Mouse (Mus musculus) CH12.LX (cell line): ENCODE data around the gene C9orf72. TPM values are rescaled to one million over a fixed set of nuclear protein-coding genes. Genes with fewer than 3 reads are reported as not detected.

ENCODE experiments used
- DNase-seq: peaks from one replicate; pipeline ENCODE4 v3.0.0-alpha.2; 2013; ENCODE audit errors: extremely low read depth
- H3K27ac ChIP-seq: 2 replicates; pipeline ENCODE4 v1.5.1; 2012; ENCODE audit warnings: low read depth, mild to moderate bottlenecking, control low read depth, moderate library complexity; ENCODE audit not compliant: insufficient read depth
- H3K27me3 ChIP-seq: replicated peaks from 2 replicates; pipeline ENCODE3; 2012; ENCODE audit warnings: inconsistent platforms
- H3K36me3 ChIP-seq, 2 experiments: replicated peaks in 1 of 2; 2 replicates each; pipeline versions ENCODE3 to v1.6.1; 2012; ENCODE audit warnings: inconsistent platforms in 1 of 2, low read length in 1 of 2, mild to moderate bottlenecking in 1 of 2, mixed read lengths in 1 of 2, moderate library complexity in 1 of 2; ENCODE audit not compliant: control insufficient read depth in 1 of 2, insufficient read depth in 1 of 2
- H3K4me1 ChIP-seq, 2 experiments: 2 replicates each; pipeline ENCODE4 v1.6.1; 2012; ENCODE audit warnings: inconsistent platforms in 1 of 2, moderate library complexity in 1 of 2; ENCODE audit not compliant: insufficient read depth in 2 of 2, control insufficient read depth in 1 of 2
- H3K4me2 ChIP-seq: 2 replicates; pipeline ENCODE4 v1.6.1; 2012; ENCODE audit warnings: low read depth, mild to moderate bottlenecking, control low read depth; ENCODE audit not compliant: poor library complexity, insufficient read depth, severe bottlenecking
- H3K4me3 ChIP-seq, 3 experiments: fragments of 150-350 bp in 1 of 3; sonication (generic) in 1 of 3; replicated peaks in 1 of 3; 2 replicates each; pipeline versions ENCODE3 to v1.5.1; 2011 to 2012; ENCODE audit warnings: low read depth in 2 of 3, low read length in 2 of 3, mild to moderate bottlenecking in 2 of 3, moderate library complexity in 2 of 3, control low read depth in 1 of 3, improper control_type of control experiment in 1 of 3, inconsistent platforms in 1 of 3, mixed read lengths in 1 of 3; ENCODE audit not compliant: poor library complexity in 1 of 3
- H3K79me2 ChIP-seq: replicated peaks from 2 replicates; pipeline ENCODE4 v1.6.1; 2012; ENCODE audit warnings: mild to moderate bottlenecking, moderate library complexity; ENCODE audit not compliant: control insufficient read depth, poor library complexity, insufficient read depth, severe bottlenecking; ENCODE audit errors: extremely low read depth
- H3K9ac ChIP-seq: 2 replicates; pipeline ENCODE4 v1.6.1; 2012; ENCODE audit warnings: low read depth, mild to moderate bottlenecking, control low read depth, moderate library complexity; ENCODE audit not compliant: insufficient read depth
- H3K9me3 ChIP-seq: replicated peaks from 2 replicates; pipeline ENCODE3; 2012; ENCODE audit warnings: low read length, inconsistent platforms, mixed read lengths
- CHD1 ChIP-seq: IDR thresholded peaks from 2 replicates; pipeline ENCODE4 v1.6.1; 2012; ENCODE audit warnings: low read depth, low read length, improper control_type of control experiment, inconsistent platforms
- CTCF ChIP-seq, 2 experiments: IDR thresholded peaks in 1 of 2; conservative IDR thresholded peaks in 1 of 2; 2 replicates each; pipeline ENCODE4 v1.5.1; 2011 to 2012; ENCODE audit warnings: low read depth in 2 of 2, low read length in 2 of 2, improper control_type of control experiment in 1 of 2, inconsistent platforms in 1 of 2, mild to moderate bottlenecking in 1 of 2, moderate library complexity in 1 of 2
- ELF1 ChIP-seq: IDR thresholded peaks from 2 replicates; pipeline ENCODE4 v1.6.1; 2014; ENCODE audit warnings: low read depth, mild to moderate bottlenecking, inconsistent platforms, low read length, improper control_type of control experiment
- EP300 ChIP-seq: IDR thresholded peaks from 2 replicates; pipeline ENCODE4 v1.6.1; 2011; ENCODE audit warnings: low read length, improper control_type of control experiment
- GABPA ChIP-seq: IDR thresholded peaks from 2 replicates; pipeline ENCODE4 v1.6.1; 2012; ENCODE audit warnings: low read depth, low read length, improper control_type of control experiment, inconsistent platforms; ENCODE audit not compliant: insufficient replicate concordance
- IRF4 ChIP-seq: IDR thresholded peaks from 2 replicates; pipeline ENCODE4 v1.6.1; 2014; ENCODE audit warnings: low read depth, mild to moderate bottlenecking, inconsistent platforms, low read length, improper control_type of control experiment
- JUN ChIP-seq: IDR thresholded peaks from 2 replicates; pipeline ENCODE4 v1.6.1; 2011; ENCODE audit warnings: low read depth, mild to moderate bottlenecking, low read length, improper control_type of control experiment, moderate library complexity; ENCODE audit not compliant: insufficient read depth
- JUND ChIP-seq: conservative IDR thresholded peaks from 2 replicates; pipeline ENCODE4 v1.6.1; 2011; ENCODE audit warnings: low read depth, low read length, improper control_type of control experiment
- KAT2A ChIP-seq: IDR thresholded peaks from 2 replicates; pipeline ENCODE4 v1.6.1; 2012; ENCODE audit warnings: low read length, improper control_type of control experiment, inconsistent platforms; ENCODE audit not compliant: insufficient replicate concordance
- MAFK ChIP-seq: IDR thresholded peaks from 2 replicates; pipeline ENCODE4 v1.6.1; 2011; ENCODE audit warnings: low read length, improper control_type of control experiment; ENCODE audit not compliant: insufficient replicate concordance
- MAX ChIP-seq: IDR thresholded peaks from 2 replicates; pipeline ENCODE4 v1.6.1; 2011; ENCODE audit warnings: low read length, improper control_type of control experiment
- MEF2A ChIP-seq: IDR thresholded peaks from 2 replicates; pipeline ENCODE4 v1.6.1; 2014; ENCODE audit warnings: low read depth, mild to moderate bottlenecking, inconsistent platforms, low read length, improper control_type of control experiment, borderline replicate concordance
- MXI1 ChIP-seq: IDR thresholded peaks from 2 replicates; pipeline ENCODE4 v1.6.1; 2011; ENCODE audit warnings: mild to moderate bottlenecking, low read depth, low read length, improper control_type of control experiment
- NELFE ChIP-seq: IDR thresholded peaks from 2 replicates; pipeline ENCODE4 v1.6.1; 2011; ENCODE audit warnings: low read depth, low read length, improper control_type of control experiment
- POLR2AphosphoS2 ChIP-seq: IDR thresholded peaks from 2 replicates; pipeline ENCODE4 v1.6.1; 2011; ENCODE audit warnings: low read depth, low read length, improper control_type of control experiment
- RCOR1 ChIP-seq: conservative IDR thresholded peaks from 2 replicates; pipeline ENCODE4 v1.6.1; 2012; ENCODE audit warnings: low read depth, mild to moderate bottlenecking, inconsistent platforms, low read length, improper control_type of control experiment
- USF1 ChIP-seq: IDR thresholded peaks from 2 replicates; pipeline ENCODE4 v1.6.1; 2014; ENCODE audit warnings: low read depth, mild to moderate bottlenecking, inconsistent platforms, low read length, improper control_type of control experiment
- ZKSCAN1 ChIP-seq: IDR thresholded peaks from 2 replicates; pipeline ENCODE4 v1.6.1; 2012; ENCODE audit warnings: low read depth, inconsistent platforms, low read length, improper control_type of control experiment, borderline replicate concordance
- dilution Hi-C: fragments of 300-500 bp; cut with MboI; formaldehyde crosslinking; loops from 2 replicates; pipeline ENCODE4 v1.14.3; 2020; ENCODE audit warnings: low sequenced_read_pairs; ENCODE audit not compliant: extremely low pct_unique_long_range_greater_than_20kb, extremely low pct_ligation_motif_present
- in situ Hi-C: fragments of 300-500 bp; cut with MboI; formaldehyde crosslinking; loops from 3 replicates; pipeline ENCODE4 v1.14.3; 2019; ENCODE audit warnings: low sequenced_read_pairs, low pct_ligation_motif_present, low pct_unique_long_range_greater_than_20kb, mixed read lengths
- polyA plus RNA-seq: library from polyadenylated mRNA; unstranded; fragments of >175 nt; gene quantifications from 2 replicates; pipeline ENCODE4 v1.2.1, GENCODE M21; 2012; ENCODE audit warnings: low read depth; ENCODE audit not compliant: insufficient read length
- total RNA-seq, 2 experiments: library from RNA; depleted of rRNA; stranded (reverse); fragments of 300-350 nt in 1 of 2; fragments of >200 nt in 1 of 2; gene quantifications; 2 replicates each; pipeline ENCODE4 v1.2.3; 2012 to 2014

The C9orf72 gene
- total and polyA plus RNA-seq, 3 experiments = 15.4 to 58.2 (median 49.7) TPM

- TF ChIP-seq JUND (no peak), ELF1 (peak; percentile 60; the same call in 1 of the 2 replicates), CHD1 (0 out of 2 replicates have a peak, but pooled peaks have one; percentile 65), MAFK (no peak)
These were observed 70.6 kb downstream of the C9orf72 start (continued) for GRCm38 (mm10) chr4:35155132-35155922.

- peaks cover 10% of the 10 kb centered on the region for H3K79me2 ChIP-seq
- TF ChIP-seq IRF4 = no peak
- TF ChIP-seq MAFK = no peak
- no peak for TF ChIP-seq MXI1
- TF ChIP-seq JUN = no peak
- TF ChIP-seq MAX = no peak
- no peak for TF ChIP-seq POLR2AphosphoS2
- TF ChIP-seq CTCF (conservative IDR thresholded peaks at IDR 0.05 in 1 of 2, IDR thresholded peaks at IDR 0.05 in 1 of 2; ENCODE audit: low read depth in 2 of 2, low read length in 2 of 2) = no peak
- no peak for TF ChIP-seq ZKSCAN1
- TF ChIP-seq EP300 = no peak
- no peak for TF ChIP-seq NELFE
- TF ChIP-seq CHD1 = no peak
- dilution Hi-C loops (no loop called here), in situ Hi-C loops (loop anchor here (10.0 kb wide), 1 partner anchor 169 kb away; no protein-coding TSS in a partner anchor)
- peaks cover 0 to 7% of the 10 kb centered on the region in 2 experiments for H3K36me3 ChIP-seq
- peaks cover 5 to 30% of the 10 kb centered on the region in 2 experiments; a peak in 3 of 4 replicates for H3K4me1 ChIP-seq
- no peaks in the 10 kb centered on the region for H3K9me3 ChIP-seq
- no peak for DNase-seq
- H3K4me2 ChIP-seq = no peak overlapping the region
- H3K9ac ChIP-seq = no peak overlapping the region
- no peaks in the 10 kb centered on the region for H3K27me3 ChIP-seq
- no peak overlapping the region for H3K4me3 ChIP-seq
- H3K27ac ChIP-seq = no peak overlapping the region
These were observed 71.9 kb downstream of the C9orf72 start for GRCm38 (mm10) chr4:35154051-35154450.

GRCm38 (mm10) chr4:35151756-35152155, 74.2 kb downstream of the C9orf72 start, which contains the start of gene Ifnk:
Gene Ifnk, plus strand, starts transcription at chr4:35152056.
- no peak within 1 kb of the TSS for H3K4me3 ChIP-seq
- no peak for TF ChIP-seq MAX
- no peak for TF ChIP-seq NELFE
- TF ChIP-seq GABPA = no peak
- TF ChIP-seq MEF2A = no peak
- no peak for TF ChIP-seq RCOR1
- TF ChIP-seq MAFK = no peak
- TF ChIP-seq USF1 = no peak
- TF ChIP-seq JUND = no peak
- TF ChIP-seq KAT2A = no peak
- TF ChIP-seq, all 38 proteins: peak for 0
- Histone ChIP-seq H3K9me3 (no peaks in the 10 kb centered on the region), H3K27ac (no peak within 1 kb of the TSS), H3K4me1 (peaks cover 5 to 28% of the 10 kb centered on the region in 2 experiments), H3K79me2 (peaks cover 11% of the 10 kb centered on the region), H3K4me2 (no peak within 1 kb of the TSS), H3K9ac (no peak within 1 kb of the TSS), H3K36me3 (peaks cover 0 to 12% of the 10 kb centered on the region in 2 experiments), H3K27me3 (no peaks in the 10 kb centered on the region)
- dilution Hi-C loops (no loop called here), in situ Hi-C loops (loop anchor here (10.0 kb wide), 1 partner anchor 167 kb away; no protein-coding TSS in a partner anchor)
- DNase-seq = no peak
